Mouse (Mus musculus) lung, embryonic 14.5 days (tissue): ENCODE results near the gene Grb2. TPM values are rescaled to one million over a fixed set of nuclear protein-coding genes. Genes with fewer than 3 reads are reported as not detected.
A peak's percentile ranks its signal among the peaks of the same experiment; 100 is the strongest.

ENCODE experiments used
- ATAC-seq: fragments of 200-750 bp; cut with Nextera tagmentation; 2 replicates; pipeline ENCODE4 v1.8.0; 2017; ENCODE audit warnings: mild to moderate bottlenecking, moderate TSS enrichment, moderate library complexity; ENCODE audit not compliant: insufficient read depth
- DNase-seq: peaks from one replicate; pipeline ENCODE4 v3.0.0-alpha.2; 2015
- H3K27ac ChIP-seq: fragments of 300-500 bp; sonication (generic); 2 replicates; pipeline ENCODE4 v1.5.1; 2014; ENCODE audit warnings: low read depth, mild to moderate bottlenecking, moderate library complexity
- H3K27me3 ChIP-seq: fragments of 300-500 bp; sonication (generic); 2 replicates; pipeline ENCODE4 v1.6.1; 2014; ENCODE audit warnings: low read length, control low read depth; ENCODE audit not compliant: insufficient read depth
- H3K36me3 ChIP-seq: fragments of 300-500 bp; sonication (generic); 2 replicates; pipeline ENCODE4 v1.6.1; 2014; ENCODE audit warnings: control low read depth; ENCODE audit not compliant: insufficient read depth
- H3K4me1 ChIP-seq: fragments of 300-500 bp; sonication (generic); 2 replicates; pipeline ENCODE4 v1.6.1; 2014; ENCODE audit warnings: antibody characterized with exemption, control low read depth; ENCODE audit not compliant: insufficient read depth
- H3K4me2 ChIP-seq: fragments of 300-500 bp; sonication (generic); 2 replicates; pipeline ENCODE4 v1.6.1; 2014; ENCODE audit warnings: mild to moderate bottlenecking
- H3K4me3 ChIP-seq: fragments of 300-500 bp; sonication (generic); 2 replicates; pipeline ENCODE4 v1.5.1; 2014; ENCODE audit warnings: low read depth, low read length
- H3K9ac ChIP-seq: fragments of 300-500 bp; sonication (generic); 2 replicates; pipeline ENCODE4 v1.6.1; 2014
- H3K9me3 ChIP-seq: fragments of 300-500 bp; sonication (generic); 2 replicates; pipeline ENCODE4 v1.6.1; 2016; ENCODE audit warnings: low read depth, low read length, control low read depth
- CTCF ChIP-seq: IDR thresholded peaks from 2 replicates; pipeline ENCODE4 v1.5.1; 2016; ENCODE audit warnings: antibody characterized with exemption, low read depth
- WGBS: fragments of 180-500 bp; shearing (Covaris S2); extraction: QIAGEN DNeasy Blood & Tissue Kit; methylation state at CpG from one replicate; pipeline ENCODE4 v1.1.7; 2014; 5-methylcytosine and 5-hydroxymethylcytosine counted together
- polyA plus RNA-seq: library from polyadenylated mRNA; unstranded; fragments of >200 nt; fragmentation: Nextera tagmentation; extraction: Ambion mirVana; gene quantifications from 2 replicates; pipeline ENCODE4 v1.2.1, GENCODE M21; 2014

Grb2 gene
- polyA plus RNA-seq, 1 experiment from 2014 or later: 41.5 TPM

DNA sequence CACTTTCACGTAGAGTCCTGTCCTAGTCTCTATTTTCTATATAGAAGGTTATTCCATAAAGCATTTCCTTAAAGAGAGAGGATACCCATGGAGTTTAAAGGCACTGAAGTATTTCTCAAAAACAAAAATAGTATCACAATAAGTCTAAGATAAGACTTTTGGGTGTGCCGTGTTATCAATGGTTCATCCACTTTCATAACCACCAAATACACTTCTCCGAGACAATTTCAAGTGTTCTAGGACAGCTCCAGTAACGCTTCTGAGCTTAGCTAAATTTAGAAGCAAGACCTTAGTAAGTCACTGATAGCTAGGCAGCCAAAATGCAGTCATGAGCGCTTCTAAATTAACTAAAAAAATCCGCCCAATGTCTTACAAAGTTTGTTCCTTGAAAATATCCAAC, 22.0 kb downstream of the Grb2 start:
- DNase-seq (no peak), ATAC-seq (no peak)
- no peaks in the 10 kb centered on the region for H3K27me3 ChIP-seq
- no peak overlapping the region for H3K4me3 ChIP-seq
- H3K27ac ChIP-seq: no peak overlapping the region
- no peaks in the 10 kb centered on the region for H3K4me1 ChIP-seq
- TF ChIP-seq CTCF: no peak
- H3K9me3 ChIP-seq: no peaks in the 10 kb centered on the region
- H3K9ac ChIP-seq: no peak overlapping the region
- WGBS: 76% methylated on average over 6 of the region's 6 CpGs
- no peak overlapping the region for H3K4me2 ChIP-seq
- peaks cover 19% of the 10 kb centered on the region; the same call in 1 of the 2 replicates for H3K36me3 ChIP-seq

DNA sequence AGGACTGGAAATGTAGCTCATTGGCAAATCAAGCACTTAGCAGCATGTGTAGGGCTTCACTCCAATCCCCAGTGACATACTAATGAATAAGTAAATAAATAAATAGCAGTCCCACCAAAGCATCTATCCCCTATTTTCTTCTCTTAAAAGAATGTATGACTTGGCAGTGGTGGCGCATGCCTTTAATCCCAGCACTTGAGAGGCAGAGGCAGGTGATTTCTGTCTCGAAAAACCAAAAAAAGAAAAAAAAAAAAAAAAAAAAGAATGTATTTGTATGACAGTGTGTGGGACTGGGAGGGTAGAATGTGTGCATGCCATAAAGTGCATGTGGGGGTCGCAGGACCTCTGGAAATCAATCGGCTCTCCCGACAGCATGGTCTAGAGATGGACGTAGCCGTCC, 22.4 kb downstream of the Grb2 start:
- Histone ChIP-seq H3K9ac (no peak overlapping the region), H3K36me3 (peaks cover 20% of the 10 kb centered on the region; the same call in 1 of the 2 replicates), H3K4me2 (no peak overlapping the region), H3K27me3 (no peaks in the 10 kb centered on the region), H3K27ac (no peak overlapping the region), H3K4me1 (no peaks in the 10 kb centered on the region), H3K9me3 (no peaks in the 10 kb centered on the region), H3K4me3 (no peak overlapping the region)
- DNase-seq (no peak), ATAC-seq (no peak)
- 75% methylated on average over 7 of the region's 7 CpGs for WGBS
- no peak for TF ChIP-seq CTCF

DNA sequence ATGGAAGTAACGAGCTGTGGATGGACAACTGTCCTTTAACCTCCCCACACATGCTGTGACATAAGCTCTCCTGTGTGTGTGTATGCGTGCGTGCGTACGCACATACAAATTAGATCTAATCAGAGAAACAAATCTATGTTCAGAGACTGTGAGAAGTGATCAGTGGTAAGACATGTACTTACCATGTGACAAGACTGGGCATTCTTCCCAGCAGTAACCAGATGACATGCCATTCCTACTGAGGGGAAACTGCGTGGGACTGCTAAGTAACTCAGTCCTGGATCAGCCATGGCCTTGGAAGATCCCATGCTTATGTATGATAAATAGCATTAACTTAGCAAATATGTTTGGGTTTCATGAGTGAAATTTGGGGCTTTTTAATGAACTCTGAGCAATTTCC, 23.5 kb downstream of the Grb2 start:
- no peak overlapping the region for H3K27ac ChIP-seq

GRCm38 (mm10) chr11:115683326-115683725, 25.1 kb downstream of the Grb2 start:
- Histone ChIP-seq H3K4me3 (no peak overlapping the region), H3K36me3 (peaks cover 26% of the 10 kb centered on the region; the same call in 1 of the 2 replicates), H3K9me3 (no peaks in the 10 kb centered on the region), H3K27ac (no peak overlapping the region), H3K4me2 (no peak overlapping the region), H3K4me1 (no peaks in the 10 kb centered on the region), H3K27me3 (no peaks in the 10 kb centered on the region), H3K9ac (no peak overlapping the region)
- DNase-seq (no peak), ATAC-seq (no peak)
- 93% methylated on average over 5 of the region's 5 CpGs for WGBS
- no peak for TF ChIP-seq CTCF

More for the DNA sequence above, 23.5 kb downstream of the Grb2 start:
- Histone ChIP-seq H3K9me3 (no peaks in the 10 kb centered on the region), H3K4me1 (no peaks in the 10 kb centered on the region), H3K36me3 (peaks cover 23% of the 10 kb centered on the region; the same call in 1 of the 2 replicates), H3K27me3 (no peaks in the 10 kb centered on the region), H3K4me2 (no peak overlapping the region), H3K4me3 (no peak overlapping the region), H3K9ac (no peak overlapping the region)
- ATAC-seq (no peak), DNase-seq (peak; percentile 48)
- 87% methylated on average over 6 of the region's 6 CpGs for WGBS
- TF ChIP-seq CTCF: no peak

DNA sequence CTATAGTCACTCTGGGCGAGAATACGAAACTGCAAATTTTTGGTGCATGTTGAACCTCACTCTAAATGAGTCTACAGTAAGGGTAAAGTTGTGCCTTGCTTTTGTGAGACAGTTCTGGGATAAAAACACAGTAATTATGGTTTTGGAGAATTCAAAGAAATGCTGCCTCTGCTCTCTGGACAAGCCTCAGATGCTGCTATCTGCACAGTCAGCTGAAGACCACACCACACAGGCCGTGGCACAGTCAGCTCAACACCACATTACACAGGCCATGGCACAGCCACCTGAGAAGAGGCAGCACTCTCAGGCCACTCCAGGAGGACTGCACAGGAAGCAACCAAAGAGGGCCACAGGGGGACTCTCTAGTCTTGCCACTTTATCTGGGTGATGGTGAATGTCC, 26.0 kb downstream of the Grb2 start:
- no peak overlapping the region for H3K4me3 ChIP-seq
- no peak for DNase-seq
- no peak overlapping the region for H3K27ac ChIP-seq
- no peak for TF ChIP-seq CTCF
- no peaks in the 10 kb centered on the region for H3K27me3 ChIP-seq
- H3K9ac ChIP-seq: no peak overlapping the region
- no peak for ATAC-seq
- WGBS: 92% methylated on average over 3 of the region's 3 CpGs
- H3K36me3 ChIP-seq: peaks cover 28% of the 10 kb centered on the region
- H3K9me3 ChIP-seq: no peaks in the 10 kb centered on the region
- no peak overlapping the region for H3K4me2 ChIP-seq
- no peaks in the 10 kb centered on the region for H3K4me1 ChIP-seq

DNA sequence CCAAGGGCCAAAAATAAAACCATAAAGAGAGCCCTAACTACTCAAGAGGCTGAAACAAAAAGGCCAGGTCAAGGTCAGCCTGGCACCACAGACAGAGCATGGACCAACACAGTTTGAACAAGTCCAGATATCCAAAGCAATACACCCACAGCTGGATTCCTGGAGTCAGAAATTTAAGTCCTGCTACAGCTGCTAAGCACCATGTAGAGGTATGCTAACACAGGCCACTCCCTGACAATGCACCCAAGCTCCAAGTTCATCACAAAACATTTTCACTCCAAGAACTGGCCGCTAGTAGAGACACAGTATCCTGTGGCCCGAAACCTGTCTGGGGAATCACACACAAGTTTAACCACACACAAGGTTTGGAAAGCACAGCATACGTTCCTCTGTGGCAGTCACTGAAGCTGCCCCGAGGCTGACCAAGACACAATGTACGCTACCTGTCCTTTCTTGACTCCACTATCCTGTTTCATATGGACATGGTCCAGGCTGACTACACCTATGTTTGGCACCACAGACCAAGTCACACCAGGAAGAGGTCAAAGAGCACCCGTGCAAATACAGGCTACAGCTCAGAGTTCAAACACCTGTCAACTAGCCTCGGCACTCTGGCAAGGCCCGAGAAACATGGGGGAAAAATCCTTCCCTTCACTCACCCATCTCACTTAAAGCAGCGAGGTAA, 28.7 kb downstream of the Grb2 start:
- Histone ChIP-seq H3K27me3 (no peaks in the 10 kb centered on the region), H3K9me3 (no peaks in the 10 kb centered on the region), H3K27ac (no peak overlapping the region), H3K9ac (no peak overlapping the region), H3K36me3 (peaks cover 28% of the 10 kb centered on the region), H3K4me2 (no peak overlapping the region), H3K4me1 (no peaks in the 10 kb centered on the region), H3K4me3 (no peak overlapping the region)
- DNase-seq (no peak), ATAC-seq (no peak)
- WGBS: 84% methylated on average over 9 of the region's 9 CpGs
- TF ChIP-seq CTCF: no peak

GRCm38 (mm10) chr11:115678861-115679260, 29.5 kb downstream of the Grb2 start:
- no peak for TF ChIP-seq CTCF
- no peak for ATAC-seq

More at GRCm38 (mm10) chr11:115678861-115679260, 29.5 kb downstream of the Grb2 start:
- H3K27me3 ChIP-seq: no peaks in the 10 kb centered on the region
- H3K9me3 ChIP-seq: no peaks in the 10 kb centered on the region
- no peak for DNase-seq
- no peaks in the 10 kb centered on the region for H3K4me1 ChIP-seq
- 85% methylated on average over 6 of the region's 6 CpGs for WGBS
- H3K4me2 ChIP-seq: no peak overlapping the region
- H3K4me3 ChIP-seq: no peak overlapping the region
- peaks cover 27% of the 10 kb centered on the region for H3K36me3 ChIP-seq
- no peak overlapping the region for H3K27ac ChIP-seq
- no peak overlapping the region for H3K9ac ChIP-seq
